Mouse (Mus musculus): Measurements from ENCODE around the gene Wnt11. TPM values are rescaled to one million over a fixed set of nuclear protein-coding genes. Genes with fewer than 3 reads are reported as not detected.

Wnt11 gene
- polyA plus RNA-seq (2014; fragmentation: Nextera tagmentation; extraction: Ambion mirVana): 3.6 and 3.9 TPM in 2 replicates

- H3K27ac ChIP-seq (ENCODE audit: low read depth): no peak within 1 kb of the TSS
- peak within 1 kb of the TSS; percentile 48 for H3K9ac ChIP-seq (ENCODE audit: low read length)
- peak within 1 kb of the TSS; percentile 98 for H3K4me2 ChIP-seq (ENCODE audit: low read length)
- peaks cover 36% of the 10 kb centered on the region for H3K4me1 ChIP-seq (replicated peaks; ENCODE audit: control insufficient read depth, insufficient read depth, low read length)
- peak within 1 kb of the TSS; percentile 47 for H3K4me3 ChIP-seq (ENCODE audit: low read depth, low read length)
- peaks cover 62% of the 10 kb centered on the region for H3K27me3 ChIP-seq (replicated peaks; ENCODE audit: control insufficient read depth, insufficient read depth, low read length)
- WGBS: under 1% methylated on average over 58 of the region's 66 CpGs
- ATAC-seq (replicated peaks; ENCODE audit: low FRiP score, low TSS enrichment, low read depth) (no peak), DNase-seq (ENCODE audit: low spot score) (no peak)
- H3K9me3 ChIP-seq (ENCODE audit: control insufficient read depth, low read length): no peaks in the 10 kb centered on the region
- H3K36me3 ChIP-seq (ENCODE audit: control insufficient read depth, insufficient read depth, low read length): no peaks in the 10 kb centered on the region
These were observed at the start of gene Wnt11 for GRCm38 (mm10) chr7:98834711-98835321. TSS of gene Wnt11 (plus strand) at chr7:98835112.

- WGBS: 21% methylated on average over 11 of the region's 11 CpGs
- Histone ChIP-seq H3K9me3 (ENCODE audit: control insufficient read depth, low read length) (no peaks in the 10 kb centered on the region), H3K4me3 (ENCODE audit: low read depth, low read length) (no peak overlapping the region), H3K4me2 (ENCODE audit: low read length) (no peak overlapping the region), H3K27ac (ENCODE audit: low read depth) (no peak overlapping the region), H3K27me3 (replicated peaks; ENCODE audit: control insufficient read depth, insufficient read depth, low read length) (no peaks in the 10 kb centered on the region), H3K36me3 (ENCODE audit: control insufficient read depth, insufficient read depth, low read length) (no peaks in the 10 kb centered on the region), H3K9ac (ENCODE audit: low read length) (no peak overlapping the region), H3K4me1 (replicated peaks; ENCODE audit: control insufficient read depth, insufficient read depth, low read length) (peaks cover 31% of the 10 kb centered on the region)
- 0 out of 2 replicates have a peak, but pooled peaks have one; percentile 47 for ATAC-seq (replicated peaks; ENCODE audit: low FRiP score, low TSS enrichment, low read depth)
- DNase-seq (ENCODE audit: low spot score): no peak
These were observed 47.9 kb upstream of the Wnt11 start for GRCm38 (mm10) chr7:98786792-98787612.

- H3K36me3 ChIP-seq (ENCODE audit: control insufficient read depth, insufficient read depth, low read length): no peaks in the 10 kb centered on the region
- H3K9me3 ChIP-seq (ENCODE audit: control insufficient read depth, low read length): no peaks in the 10 kb centered on the region
- no peak overlapping the region for H3K9ac ChIP-seq (ENCODE audit: low read length)
- no peak overlapping the region for H3K4me2 ChIP-seq (ENCODE audit: low read length)
- H3K4me3 ChIP-seq (ENCODE audit: low read depth, low read length): no peak overlapping the region
- H3K4me1 ChIP-seq (replicated peaks; ENCODE audit: control insufficient read depth, insufficient read depth, low read length): peaks cover 25% of the 10 kb centered on the region
- no peaks in the 10 kb centered on the region for H3K27me3 ChIP-seq (replicated peaks; ENCODE audit: control insufficient read depth, insufficient read depth, low read length)
- ATAC-seq (replicated peaks; ENCODE audit: low FRiP score, low TSS enrichment, low read depth) (no peak), DNase-seq (ENCODE audit: low spot score) (no peak)
- WGBS: 35% methylated on average over 7 of the region's 7 CpGs
- H3K27ac ChIP-seq (ENCODE audit: low read depth): no peak overlapping the region
These were observed 46.2 kb upstream of the Wnt11 start for GRCm38 (mm10) chr7:98788721-98789120.

GRCm38 (mm10) chr7:98789121-98789520 lies 45.8 kb upstream of the Wnt11 start:
- Histone ChIP-seq H3K4me3 (ENCODE audit: low read depth, low read length) (no peak overlapping the region), H3K27me3 (replicated peaks; ENCODE audit: control insufficient read depth, insufficient read depth, low read length) (no peaks in the 10 kb centered on the region), H3K4me2 (ENCODE audit: low read length) (no peak overlapping the region), H3K4me1 (replicated peaks; ENCODE audit: control insufficient read depth, insufficient read depth, low read length) (peaks cover 21% of the 10 kb centered on the region), H3K9me3 (ENCODE audit: control insufficient read depth, low read length) (no peaks in the 10 kb centered on the region), H3K9ac (ENCODE audit: low read length) (no peak overlapping the region), H3K36me3 (ENCODE audit: control insufficient read depth, insufficient read depth, low read length) (no peaks in the 10 kb centered on the region), H3K27ac (ENCODE audit: low read depth) (no peak overlapping the region)
- ATAC-seq (replicated peaks; ENCODE audit: low FRiP score, low TSS enrichment, low read depth) (no peak), DNase-seq (ENCODE audit: low spot score) (no peak)
- 61% methylated on average over 4 of the region's 4 CpGs for whole genome bisulfite sequencing

GRCm38 (mm10) chr7:98791864-98792263 lies 43.0 kb upstream of the Wnt11 start:
- no peak overlapping the region for H3K9ac ChIP-seq (ENCODE audit: low read length)
- peaks cover 8% of the 10 kb centered on the region; the same call in 1 of the 2 replicates for H3K4me1 ChIP-seq (replicated peaks; ENCODE audit: control insufficient read depth, insufficient read depth, low read length)
- H3K9me3 ChIP-seq (ENCODE audit: control insufficient read depth, low read length): no peaks in the 10 kb centered on the region
- WGBS: 81% methylated on average over 5 of the region's 5 CpGs
- no peak overlapping the region for H3K27ac ChIP-seq (ENCODE audit: low read depth)
- H3K27me3 ChIP-seq (replicated peaks; ENCODE audit: control insufficient read depth, insufficient read depth, low read length): no peaks in the 10 kb centered on the region
- H3K4me3 ChIP-seq (ENCODE audit: low read depth, low read length): no peak overlapping the region
- no peak for ATAC-seq (replicated peaks; ENCODE audit: low FRiP score, low TSS enrichment, low read depth)
- DNase-seq (ENCODE audit: low spot score): no peak
- H3K36me3 ChIP-seq (ENCODE audit: control insufficient read depth, insufficient read depth, low read length): no peaks in the 10 kb centered on the region
- H3K4me2 ChIP-seq (ENCODE audit: low read length): no peak overlapping the region

GRCm38 (mm10) chr7:98793811-98794210 lies 41.1 kb upstream of the Wnt11 start:
- H3K36me3 ChIP-seq (ENCODE audit: control insufficient read depth, insufficient read depth, low read length): no peaks in the 10 kb centered on the region
- peaks cover 3% of the 10 kb centered on the region; the same call in 1 of the 2 replicates for H3K4me1 ChIP-seq (replicated peaks; ENCODE audit: control insufficient read depth, insufficient read depth, low read length)
- 61% methylated on average over 5 of the region's 5 CpGs for WGBS
- H3K4me3 ChIP-seq (ENCODE audit: low read depth, low read length): no peak overlapping the region
- H3K9ac ChIP-seq (ENCODE audit: low read length): no peak overlapping the region
- no peak overlapping the region for H3K27ac ChIP-seq (ENCODE audit: low read depth)
- H3K9me3 ChIP-seq (ENCODE audit: control insufficient read depth, low read length): no peaks in the 10 kb centered on the region
- ATAC-seq (replicated peaks; ENCODE audit: low FRiP score, low TSS enrichment, low read depth) (no peak), DNase-seq (ENCODE audit: low spot score) (no peak)
- H3K27me3 ChIP-seq (replicated peaks; ENCODE audit: control insufficient read depth, insufficient read depth, low read length): no peaks in the 10 kb centered on the region
- no peak overlapping the region for H3K4me2 ChIP-seq (ENCODE audit: low read length)

GRCm38 (mm10) chr7:98794444-98794843 lies 40.5 kb upstream of the Wnt11 start:
- ATAC-seq (replicated peaks; ENCODE audit: low FRiP score, low TSS enrichment, low read depth): no peak
- Histone ChIP-seq H3K9ac (ENCODE audit: low read length) (no peak overlapping the region), H3K4me3 (ENCODE audit: low read depth, low read length) (no peak overlapping the region), H3K27me3 (replicated peaks; ENCODE audit: control insufficient read depth, insufficient read depth, low read length) (no peaks in the 10 kb centered on the region), H3K9me3 (ENCODE audit: control insufficient read depth, low read length) (no peaks in the 10 kb centered on the region), H3K4me1 (replicated peaks; ENCODE audit: control insufficient read depth, insufficient read depth, low read length) (no peaks in the 10 kb centered on the region), H3K27ac (ENCODE audit: low read depth) (no peak overlapping the region), H3K36me3 (ENCODE audit: control insufficient read depth, insufficient read depth, low read length) (no peaks in the 10 kb centered on the region), H3K4me2 (ENCODE audit: low read length) (no peak overlapping the region)
- 63% methylated on average over 3 of the region's 3 CpGs for WGBS
- no peak for DNase-seq (ENCODE audit: low spot score)

- H3K4me2 ChIP-seq (ENCODE audit: low read length): no peak overlapping the region
- WGBS: 66% methylated on average over 5 of the region's 5 CpGs
These were observed 39.3 kb upstream of the Wnt11 start for GRCm38 (mm10) chr7:98795637-98796036.

More at GRCm38 (mm10) chr7:98795637-98796036, 39.3 kb upstream of the Wnt11 start:
- DNase-seq (ENCODE audit: low spot score) (no peak), ATAC-seq (replicated peaks; ENCODE audit: low FRiP score, low TSS enrichment, low read depth) (no peak)
- H3K9me3 ChIP-seq (ENCODE audit: control insufficient read depth, low read length): no peaks in the 10 kb centered on the region
- H3K9ac ChIP-seq (ENCODE audit: low read length): no peak overlapping the region
- no peak overlapping the region for H3K4me3 ChIP-seq (ENCODE audit: low read depth, low read length)
- no peaks in the 10 kb centered on the region for H3K36me3 ChIP-seq (ENCODE audit: control insufficient read depth, insufficient read depth, low read length)
- no peaks in the 10 kb centered on the region for H3K4me1 ChIP-seq (replicated peaks; ENCODE audit: control insufficient read depth, insufficient read depth, low read length)
- H3K27me3 ChIP-seq (replicated peaks; ENCODE audit: control insufficient read depth, insufficient read depth, low read length): no peaks in the 10 kb centered on the region
- no peak overlapping the region for H3K27ac ChIP-seq (ENCODE audit: low read depth)
